15 mouse cellular contexts compared by ENCODE assay signal in genomic region chr6:108324464-108325025, GRCm38 (mm10).
"Had no signal": no experiment of that assay in that cellular context is flagged by ENCODE, and none has a peak within 500 bp of the region (broad histone marks: within the 10 kb centered on the region; RNA-seq: fewer than 3 reads in every experiment).

No protein-coding gene starts in this region.

- H3K9me3 ChIP-seq: limb, embryonic 15.5 days; liver, embryonic 12.5 days; midbrain, embryonic 15.5 days; neural tube, embryonic 13.5 days had no signal

- H3K9ac ChIP-seq: limb, embryonic 15.5 days; liver, embryonic 12.5 days; lung, embryonic 14.5 days; midbrain, embryonic 15.5 days; neural tube, embryonic 13.5 days had no signal

- H3K27me3 ChIP-seq: limb, embryonic 15.5 days; liver, embryonic 12.5 days; midbrain, embryonic 15.5 days; neural tube, embryonic 13.5 days had no signal

- H3K4me3 ChIP-seq: limb, embryonic 15.5 days; liver, embryonic 12.5 days; midbrain, embryonic 15.5 days; neural tube, embryonic 13.5 days had no signal

- DNase-seq: kidney, adult 8-10 months; kidney, postnatal 36 days; lung, embryonic 14.5 days; lung, postnatal 10 days; lung, postnatal 4 days; retina, postnatal 1 day; right cerebral cortex, postnatal 4 days; spleen, adult 18-20 months; thymus, adult 18-20 months; thymus, postnatal 14 days had no signal

- H3K36me3 ChIP-seq: limb, embryonic 15.5 days; liver, embryonic 12.5 days; midbrain, embryonic 15.5 days; neural tube, embryonic 13.5 days had no signal

- H3K4me2 ChIP-seq: limb, embryonic 15.5 days; liver, embryonic 12.5 days; lung, embryonic 14.5 days; midbrain, embryonic 11.5 days; midbrain, embryonic 15.5 days; neural tube, embryonic 13.5 days had no signal

- H3K4me1 ChIP-seq: midbrain, embryonic 15.5 days had no signal

- H3K27ac ChIP-seq: limb, embryonic 15.5 days; liver, embryonic 12.5 days; midbrain, embryonic 15.5 days; neural tube, embryonic 13.5 days had no signal

- ATAC-seq: liver, embryonic 12.5 days; midbrain, embryonic 15.5 days had no signal
